Mouse (Mus musculus) 416B (cell line): Measurements from ENCODE around the gene Hmgxb4.
A peak's percentile ranks its signal among the peaks of the same experiment; 100 is the strongest.

ENCODE experiments used
- DNase-seq: peaks from one replicate; pipeline ENCODE4 v3.0.0; 2011; ENCODE audit warnings: low read depth

The Hmgxb4 gene

GRCm38 (mm10) chr8:75018274-75018972, 25.3 kb downstream of the Hmgxb4 start:
- no peak for DNase-seq

- DNase-seq, result peak; percentile 40
These were observed 30.6 kb downstream of the Hmgxb4 start for GRCm38 (mm10) chr8:75023660-75024316.

GRCm38 (mm10) chr8:75025809-75026208, 32.7 kb downstream of the Hmgxb4 start:
- DNase-seq, result no peak

- no peak for DNase-seq
These were observed 37.4 kb downstream of the Hmgxb4 start for GRCm38 (mm10) chr8:75030453-75031024.

- no peak for DNase-seq
These were observed 39.8 kb downstream of the Hmgxb4 start for GRCm38 (mm10) chr8:75032961-75033360.

GRCm38 (mm10) chr8:75033511-75034243, 40.5 kb downstream of the Hmgxb4 start, which contains the start of gene Tom1:
TSS of gene Tom1 (plus strand) at chr8:75033705.
- DNase-seq, result peak; percentile 98

- peak; percentile 17 for DNase-seq
These were observed 41.1 kb downstream of the Hmgxb4 start for GRCm38 (mm10) chr8:75034285-75034684.

GRCm38 (mm10) chr8:75035640-75036039, 42.5 kb downstream of the Hmgxb4 start:
- DNase-seq, result no peak

GRCm38 (mm10) chr8:75038497-75038896, 45.3 kb downstream of the Hmgxb4 start:
- no peak for DNase-seq

GRCm38 (mm10) chr8:75039754-75040153, 46.6 kb downstream of the Hmgxb4 start:
- peak; percentile 61 for DNase-seq

- DNase-seq, result peak; percentile 56
These were observed 49.0 kb downstream of the Hmgxb4 start for GRCm38 (mm10) chr8:75042171-75042570.

GRCm38 (mm10) chr8:75042974-75043373, 49.8 kb downstream of the Hmgxb4 start:
- DNase-seq, result peak; percentile 73

GRCm38 (mm10) chr8:75046303-75046702, 53.1 kb downstream of the Hmgxb4 start:
- DNase-seq, result no peak

GRCm38 (mm10) chr8:75047784-75048183, 54.6 kb downstream of the Hmgxb4 start:
- DNase-seq, result no peak

- DNase-seq, result no peak
These were observed 60.2 kb downstream of the Hmgxb4 start for GRCm38 (mm10) chr8:75053342-75053741.

GRCm38 (mm10) chr8:75055673-75056072, 62.5 kb downstream of the Hmgxb4 start:
- DNase-seq, result peak; percentile 47

GRCm38 (mm10) chr8:75060022-75060421, 66.9 kb downstream of the Hmgxb4 start:
- no peak for DNase-seq

- DNase-seq, result no peak
These were observed 67.7 kb downstream of the Hmgxb4 start for GRCm38 (mm10) chr8:75060815-75061214.

- DNase-seq, result no peak
These were observed 70.1 kb downstream of the Hmgxb4 start for GRCm38 (mm10) chr8:75063290-75063689.

- no peak for DNase-seq
These were observed 71.6 kb downstream of the Hmgxb4 start for GRCm38 (mm10) chr8:75064790-75065189.

- DNase-seq, result peak; percentile 24
These were observed 74.1 kb downstream of the Hmgxb4 start for GRCm38 (mm10) chr8:75067287-75067686.

- DNase-seq, result no peak
These were observed 77.1 kb downstream of the Hmgxb4 start for GRCm38 (mm10) chr8:75070297-75070696.
